Mouse (Mus musculus): ENCODE measurements around the gene Mob3b. TPM values are rescaled to one million over a fixed set of nuclear protein-coding genes. Genes with fewer than 3 reads are reported as not detected.

The Mob3b gene
- total and polyA plus RNA-seq, 3 experiments, result 0.33 TPM; not detected in 2

GRCm38 (mm10) chr4:35167855-35168254 is 10.6 kb upstream of the Mob3b start:
- 0 out of 2 replicates have a peak, but pooled peaks cover 3% of the 10 kb centered on the region for H3K4me1 ChIP-seq (ENCODE audit: insufficient read depth, low read depth, low read length)
- ATAC-seq (ENCODE audit: extremely low read depth, insufficient number of reproducible peaks, low FRiP score, poor library complexity, severe bottlenecking) (no peak), DNase-seq (ENCODE audit: low spot score) (no peak)
- no peaks in the 10 kb centered on the region for H3K9me3 ChIP-seq (replicated peaks)
- TF ChIP-seq GATA2 (IDR thresholded peaks at IDR 0.05; ENCODE audit: borderline replicate concordance, low read depth, low read length) (no peak), GATA1 (IDR thresholded peaks at IDR 0.05; ENCODE audit: borderline replicate concordance, low read length) (no peak), POLR2AphosphoS5 (IDR thresholded peaks at IDR 0.05; ENCODE audit: insufficient replicate concordance, low read depth, low read length) (no peak)
- peaks cover 3% of the 10 kb centered on the region; the same call in 1 of the 2 replicates for H3K27me3 ChIP-seq (ENCODE audit: insufficient read depth, low read length)
- H3K4me3 ChIP-seq (ENCODE audit: low read depth, low read length), result no peak overlapping the region
- no peaks in the 10 kb centered on the region for H3K36me3 ChIP-seq (replicated peaks)

DNA sequence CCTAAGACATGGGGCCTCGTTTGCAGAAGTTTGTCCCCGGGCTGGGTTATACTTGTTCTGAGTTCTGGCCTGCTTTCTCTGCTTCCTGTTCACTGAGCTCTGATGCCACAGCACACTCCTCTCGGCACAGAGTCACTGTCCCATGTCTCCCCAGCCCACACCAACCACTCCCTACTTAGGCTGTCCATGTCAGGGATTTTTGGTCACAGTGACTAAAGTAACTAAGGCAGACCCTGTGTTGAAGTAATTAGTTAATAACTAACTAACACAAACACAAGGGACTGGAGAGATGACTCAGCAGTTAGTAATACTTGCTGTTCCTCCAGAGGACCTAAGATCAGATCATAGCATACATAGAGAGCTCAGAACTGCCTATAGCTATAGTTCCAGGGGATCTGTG is 8.7 kb upstream of the Mob3b start:
- DNase-seq (ENCODE audit: low spot score), result no peak
- 0 out of 2 replicates have a peak, but pooled peaks cover 3% of the 10 kb centered on the region for H3K4me1 ChIP-seq (ENCODE audit: insufficient read depth, low read depth, low read length)
- H3K27me3 ChIP-seq (ENCODE audit: insufficient read depth, low read length), result peaks cover 3% of the 10 kb centered on the region; the same call in 1 of the 2 replicates
- no peak for ATAC-seq (ENCODE audit: extremely low read depth, insufficient number of reproducible peaks, low FRiP score, poor library complexity, severe bottlenecking)
- TF ChIP-seq CTCF (IDR thresholded peaks at IDR 0.05; ENCODE audit: low read depth, low read length), result no peak
- no peak for TF ChIP-seq GATA1 (IDR thresholded peaks at IDR 0.05; ENCODE audit: borderline replicate concordance, low read length)
- TF ChIP-seq GATA2 (IDR thresholded peaks at IDR 0.05; ENCODE audit: borderline replicate concordance, low read depth, low read length), result no peak
- no peak for TF ChIP-seq POLR2AphosphoS5 (IDR thresholded peaks at IDR 0.05; ENCODE audit: insufficient replicate concordance, low read depth, low read length)
- no peak for TF ChIP-seq TAL1 (conservative IDR thresholded peaks at IDR 0.05; ENCODE audit: low read depth, low read length)
- H3K36me3 ChIP-seq (replicated peaks), result no peaks in the 10 kb centered on the region
- H3K9me3 ChIP-seq (replicated peaks), result no peaks in the 10 kb centered on the region
- no peak overlapping the region for H3K4me3 ChIP-seq (ENCODE audit: low read depth, low read length)

DNA sequence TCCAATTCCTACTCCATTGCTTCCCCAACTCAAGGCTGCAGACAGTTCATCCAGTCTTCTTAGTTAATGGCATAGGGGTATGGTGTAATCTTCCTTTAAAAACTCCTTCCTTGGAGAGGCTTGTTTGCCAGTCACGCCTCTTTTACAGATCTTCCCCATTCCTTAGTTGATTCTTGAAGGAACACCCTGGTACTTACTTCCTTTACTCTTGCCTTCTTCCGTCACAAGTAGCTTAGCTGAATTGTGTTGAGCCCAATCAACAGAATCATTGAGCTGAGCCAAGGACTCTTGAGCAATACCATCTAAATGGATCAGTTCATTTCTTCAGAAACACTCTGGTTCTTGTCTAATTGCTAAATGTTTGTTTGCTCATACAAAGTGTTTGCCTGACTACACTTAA is 8.0 kb upstream of the Mob3b start:
- Histone ChIP-seq H3K9me3 (replicated peaks) (no peaks in the 10 kb centered on the region), H3K4me1 (ENCODE audit: insufficient read depth, low read depth, low read length) (0 out of 2 replicates have a peak, but pooled peaks cover 3% of the 10 kb centered on the region), H3K27me3 (ENCODE audit: insufficient read depth, low read length) (peaks cover 3% of the 10 kb centered on the region; the same call in 1 of the 2 replicates), H3K4me3 (ENCODE audit: low read depth, low read length) (no peak overlapping the region), H3K36me3 (replicated peaks) (no peaks in the 10 kb centered on the region)
- DNase-seq (ENCODE audit: low spot score), result no peak
- TF ChIP-seq CTCF (IDR thresholded peaks at IDR 0.05; ENCODE audit: low read depth, low read length), result no peak
- TF ChIP-seq TAL1 (conservative IDR thresholded peaks at IDR 0.05; ENCODE audit: low read depth, low read length), result no peak
- no peak for TF ChIP-seq GATA1 (IDR thresholded peaks at IDR 0.05; ENCODE audit: borderline replicate concordance, low read length)
- TF ChIP-seq GATA2 (IDR thresholded peaks at IDR 0.05; ENCODE audit: borderline replicate concordance, low read depth, low read length), result no peak
- TF ChIP-seq POLR2AphosphoS5 (IDR thresholded peaks at IDR 0.05; ENCODE audit: insufficient replicate concordance, low read depth, low read length), result no peak
- no peak for ATAC-seq (ENCODE audit: extremely low read depth, insufficient number of reproducible peaks, low FRiP score, poor library complexity, severe bottlenecking)

DNA sequence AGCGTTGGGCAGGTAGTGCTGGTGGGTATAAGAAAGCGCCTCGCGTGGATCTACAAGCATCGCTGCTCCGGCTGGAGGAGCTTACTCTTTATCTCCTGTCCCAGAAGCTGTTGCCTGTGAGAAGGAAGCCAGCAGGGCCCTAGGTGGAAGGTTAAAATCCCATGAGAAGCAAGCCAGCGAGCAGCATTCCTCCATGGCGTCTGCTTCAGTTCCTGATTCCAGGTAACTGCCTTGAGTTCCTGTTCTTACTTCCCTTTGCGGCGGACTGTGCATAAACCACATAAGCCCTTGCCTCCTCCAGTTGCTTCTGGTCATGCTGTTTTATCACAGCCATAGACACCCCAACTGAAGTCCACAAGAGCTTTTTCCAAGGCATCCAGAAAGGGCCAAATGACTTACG is 531 bp upstream of the Mob3b start:
- no peak overlapping the region for H3K4me3 ChIP-seq (ENCODE audit: low read depth, low read length)
- no peaks in the 10 kb centered on the region for H3K36me3 ChIP-seq (replicated peaks)
- H3K4me1 ChIP-seq (ENCODE audit: insufficient read depth, low read depth, low read length), result peaks cover 5% of the 10 kb centered on the region; the same call in 1 of the 2 replicates
- DNase-seq (ENCODE audit: low spot score) (no peak), ATAC-seq (ENCODE audit: extremely low read depth, insufficient number of reproducible peaks, low FRiP score, poor library complexity, severe bottlenecking) (no peak)
- peaks cover 22% of the 10 kb centered on the region; the same call in 1 of the 2 replicates for H3K27me3 ChIP-seq (ENCODE audit: insufficient read depth, low read length)
- H3K9me3 ChIP-seq (replicated peaks), result no peaks in the 10 kb centered on the region
- TF ChIP-seq CTCF (IDR thresholded peaks at IDR 0.05; ENCODE audit: low read depth, low read length) (no peak), GATA2 (IDR thresholded peaks at IDR 0.05; ENCODE audit: borderline replicate concordance, low read depth, low read length) (no peak), POLR2AphosphoS5 (IDR thresholded peaks at IDR 0.05; ENCODE audit: insufficient replicate concordance, low read depth, low read length) (no peak), TAL1 (conservative IDR thresholded peaks at IDR 0.05; ENCODE audit: low read depth, low read length) (no peak), GATA1 (IDR thresholded peaks at IDR 0.05; ENCODE audit: borderline replicate concordance, low read length) (no peak)

GRCm38 (mm10) chr4:35156149-35156611 is 1.1 kb downstream of the Mob3b start:
- DNase-seq (ENCODE audit: low spot score) (no peak), ATAC-seq (ENCODE audit: extremely low read depth, insufficient number of reproducible peaks, low FRiP score, poor library complexity, severe bottlenecking) (no peak)
- Histone ChIP-seq H3K27me3 (ENCODE audit: insufficient read depth, low read length) (peaks cover 22% of the 10 kb centered on the region; the same call in 1 of the 2 replicates), H3K36me3 (replicated peaks) (no peaks in the 10 kb centered on the region), H3K4me3 (ENCODE audit: low read depth, low read length) (no peak overlapping the region), H3K4me1 (ENCODE audit: insufficient read depth, low read depth, low read length) (peaks cover 5% of the 10 kb centered on the region; the same call in 1 of the 2 replicates), H3K9me3 (replicated peaks) (no peaks in the 10 kb centered on the region)
- TF ChIP-seq GATA1 (IDR thresholded peaks at IDR 0.05; ENCODE audit: borderline replicate concordance, low read length), result no peak
- TF ChIP-seq TAL1 (conservative IDR thresholded peaks at IDR 0.05; ENCODE audit: low read depth, low read length), result no peak
- no peak for TF ChIP-seq GATA2 (IDR thresholded peaks at IDR 0.05; ENCODE audit: borderline replicate concordance, low read depth, low read length)
- no peak for TF ChIP-seq POLR2AphosphoS5 (IDR thresholded peaks at IDR 0.05; ENCODE audit: insufficient replicate concordance, low read depth, low read length)
- no peak for TF ChIP-seq CTCF (IDR thresholded peaks at IDR 0.05; ENCODE audit: low read depth, low read length)

DNA sequence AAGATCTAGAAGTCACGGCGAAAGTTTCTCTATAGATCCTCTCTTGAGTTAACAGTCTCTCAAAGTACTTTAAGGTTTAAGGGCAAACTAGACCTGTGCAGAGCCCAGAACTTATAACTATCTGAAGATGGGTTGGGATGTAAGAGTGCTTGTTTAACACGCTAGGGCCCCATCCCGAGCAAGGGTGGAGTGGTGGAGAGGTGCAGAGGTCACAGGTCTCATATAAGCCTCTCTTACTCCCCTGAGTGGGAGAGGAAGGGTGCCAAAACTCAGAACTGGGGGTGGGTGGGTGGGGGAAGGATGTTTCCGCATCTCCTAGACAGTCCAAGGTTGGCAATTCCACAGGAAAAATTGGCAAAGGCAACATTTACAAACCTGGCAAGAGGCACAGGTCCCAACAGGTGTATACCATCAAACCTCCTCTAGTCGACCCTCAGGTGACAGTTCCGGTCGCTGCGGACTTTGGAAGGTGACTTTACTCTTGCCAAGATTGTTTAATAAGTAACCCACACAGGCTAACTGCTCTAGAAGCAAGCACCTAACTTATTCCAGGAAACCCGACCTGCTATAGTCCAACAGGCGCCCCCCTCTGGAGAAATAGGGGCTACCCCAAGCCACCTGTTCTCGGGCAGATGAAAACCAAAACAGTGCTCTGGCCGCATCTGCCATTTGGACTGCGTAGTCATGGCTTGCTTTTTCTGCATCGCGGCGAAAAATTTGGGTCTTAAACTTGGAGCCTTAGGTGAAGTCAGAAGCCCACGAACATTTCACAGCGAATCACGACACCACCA is 2.0 kb downstream of the Mob3b start:
- H3K36me3 ChIP-seq (replicated peaks), result no peaks in the 10 kb centered on the region
- H3K4me3 ChIP-seq (ENCODE audit: low read depth, low read length), result no peak overlapping the region
- no peak for TF ChIP-seq POLR2AphosphoS5 (IDR thresholded peaks at IDR 0.05; ENCODE audit: insufficient replicate concordance, low read depth, low read length)
- TF ChIP-seq GATA2 (IDR thresholded peaks at IDR 0.05; ENCODE audit: borderline replicate concordance, low read depth, low read length), result no peak
- no peak for TF ChIP-seq GATA1 (IDR thresholded peaks at IDR 0.05; ENCODE audit: borderline replicate concordance, low read length)
- no peak for TF ChIP-seq TAL1 (conservative IDR thresholded peaks at IDR 0.05; ENCODE audit: low read depth, low read length)
- H3K27me3 ChIP-seq (ENCODE audit: insufficient read depth, low read length), result peaks cover 22% of the 10 kb centered on the region; the same call in 1 of the 2 replicates
- ATAC-seq (ENCODE audit: extremely low read depth, insufficient number of reproducible peaks, low FRiP score, poor library complexity, severe bottlenecking) (no peak), DNase-seq (ENCODE audit: low spot score) (no peak)
- H3K9me3 ChIP-seq (replicated peaks), result no peaks in the 10 kb centered on the region
- peaks cover 5% of the 10 kb centered on the region; the same call in 1 of the 2 replicates for H3K4me1 ChIP-seq (ENCODE audit: insufficient read depth, low read depth, low read length)

Measured in G1E (cell line).